Mouse (Mus musculus) intestine, embryonic 16.5 days (tissue): Measurements from ENCODE around the gene Wdr81. TPM values are rescaled to one million over a fixed set of nuclear protein-coding genes. Genes with fewer than 3 reads are reported as not detected.

ENCODE experiments used
- ATAC-seq: fragments of 200-750 bp; cut with Nextera tagmentation; 2 replicates; pipeline ENCODE4 v1.8.0; 2017; ENCODE audit warnings: moderate TSS enrichment, moderate library complexity
- H3K27ac ChIP-seq: fragments of 300-500 bp; sonication (generic); 2 replicates; pipeline ENCODE4 v1.5.1; 2014; ENCODE audit warnings: mild to moderate bottlenecking, low read length
- H3K27me3 ChIP-seq: fragments of 300-500 bp; sonication (generic); replicated peaks from 2 replicates; pipeline ENCODE4 v1.6.1; 2014; ENCODE audit warnings: low read length, control low read depth, mixed read lengths; ENCODE audit not compliant: control insufficient read depth, insufficient read depth
- H3K36me3 ChIP-seq: fragments of 300-500 bp; sonication (generic); 2 replicates; pipeline ENCODE4 v1.6.1; 2014; ENCODE audit warnings: low read length, control low read depth; ENCODE audit not compliant: control insufficient read depth, insufficient read depth
- H3K4me1 ChIP-seq: fragments of 300-500 bp; sonication (generic); 2 replicates; pipeline ENCODE4 v1.6.1; 2014; ENCODE audit warnings: low read length, control low read depth, mixed read lengths; ENCODE audit not compliant: control insufficient read depth, insufficient read depth
- H3K4me2 ChIP-seq: fragments of 300-500 bp; sonication (generic); 2 replicates; pipeline ENCODE4 v1.6.1; 2014; ENCODE audit warnings: low read depth, low read length, control low read depth
- H3K4me3 ChIP-seq: fragments of 300-500 bp; sonication (generic); 2 replicates; pipeline ENCODE4 v1.5.1; 2014; ENCODE audit warnings: mild to moderate bottlenecking, low read length
- H3K9ac ChIP-seq: fragments of 300-500 bp; sonication (generic); 2 replicates; pipeline ENCODE4 v1.6.1; 2014; ENCODE audit warnings: low read depth, low read length
- H3K9me3 ChIP-seq: fragments of 300-500 bp; sonication (generic); 2 replicates; pipeline ENCODE4 v1.6.1; 2016; ENCODE audit warnings: low read length, control low read depth; ENCODE audit not compliant: control insufficient read depth
- WGBS: fragments of 180-500 bp; shearing (Covaris S2); extraction: QIAGEN DNeasy Blood & Tissue Kit; methylation state at CpG from one replicate; pipeline ENCODE4 v1.1.7; 2014; 5-methylcytosine and 5-hydroxymethylcytosine counted together
- polyA plus RNA-seq: library from polyadenylated mRNA; unstranded; fragments of >200 nt; fragmentation: Nextera tagmentation; extraction: Ambion mirVana; gene quantifications from 2 replicates; pipeline ENCODE4 v1.2.1, GENCODE M21; 2015

The Wdr81 gene
- polyA plus RNA-seq = 6.9 and 9.8 TPM in 2 replicates

GRCm38 (mm10) chr11:75453991-75454930 is at the start of gene Wdr81:
Gene Wdr81, minus strand, starts transcription at chr11:75454717.
- Histone ChIP-seq H3K4me1 (peaks cover 16% of the 10 kb centered on the region), H3K4me2 (peak within 1 kb of the TSS; percentile 90), H3K27me3 (no peaks in the 10 kb centered on the region), H3K36me3 (0 out of 2 replicates have a peak, but pooled peaks cover 2% of the 10 kb centered on the region), H3K9ac (peak within 1 kb of the TSS; percentile 74), H3K4me3 (peak within 1 kb of the TSS; percentile 75), H3K27ac (peak within 1 kb of the TSS; percentile 68; the same call in 1 of the 2 replicates), H3K9me3 (no peaks in the 10 kb centered on the region)
- ATAC-seq = peak; percentile 93
- 2% methylated on average over 56 of the region's 56 CpGs for WGBS

GRCm38 (mm10) chr11:75498126-75498525 is 43.6 kb upstream of the Wdr81 start:
- no peak overlapping the region for H3K9ac ChIP-seq
- no peaks in the 10 kb centered on the region for H3K4me1 ChIP-seq
- H3K4me3 ChIP-seq = no peak overlapping the region
- no peak for ATAC-seq
- no peaks in the 10 kb centered on the region for H3K9me3 ChIP-seq
- no peak overlapping the region for H3K4me2 ChIP-seq
- H3K27me3 ChIP-seq = no peaks in the 10 kb centered on the region
- H3K27ac ChIP-seq = no peak overlapping the region
- 59% methylated on average over 1 of the region's 1 CpGs for WGBS
- H3K36me3 ChIP-seq = peaks cover 55% of the 10 kb centered on the region

GRCm38 (mm10) chr11:75494296-75495049 is 40.0 kb upstream of the Wdr81 start:
- Histone ChIP-seq H3K36me3 (peaks cover 53% of the 10 kb centered on the region), H3K9me3 (no peaks in the 10 kb centered on the region), H3K4me2 (no peak overlapping the region), H3K27me3 (no peaks in the 10 kb centered on the region), H3K4me3 (no peak overlapping the region), H3K27ac (no peak overlapping the region), H3K9ac (no peak overlapping the region), H3K4me1 (no peaks in the 10 kb centered on the region)
- 87% methylated on average over 10 of the region's 10 CpGs for WGBS
- no peak for ATAC-seq

GRCm38 (mm10) chr11:75487496-75487895 is 33.0 kb upstream of the Wdr81 start:
- no peak for ATAC-seq
- Histone ChIP-seq H3K36me3 (peaks cover 24% of the 10 kb centered on the region), H3K4me3 (peak overlapping the region; percentile 75), H3K27ac (no peak overlapping the region), H3K27me3 (no peaks in the 10 kb centered on the region), H3K9ac (peak overlapping the region; percentile 96), H3K4me1 (peaks cover 6% of the 10 kb centered on the region), H3K9me3 (no peaks in the 10 kb centered on the region), H3K4me2 (peak overlapping the region; percentile 91)
- 35% methylated on average over 6 of the region's 6 CpGs for WGBS

GRCm38 (mm10) chr11:75486601-75487285 is 32.2 kb upstream of the Wdr81 start, which contains the start of gene Prpf8:
Gene Prpf8, plus strand, starts transcription at chr11:75486816.
- Histone ChIP-seq H3K4me2 (peak within 1 kb of the TSS; percentile 91), H3K4me1 (peaks cover 6% of the 10 kb centered on the region), H3K27ac (peak within 1 kb of the TSS; percentile 62; the same call in 1 of the 2 replicates), H3K9me3 (no peaks in the 10 kb centered on the region), H3K27me3 (no peaks in the 10 kb centered on the region), H3K4me3 (peak within 1 kb of the TSS; percentile 75), H3K36me3 (peaks cover 16% of the 10 kb centered on the region), H3K9ac (peak within 1 kb of the TSS; percentile 96)
- ATAC-seq = peak; percentile 100
- WGBS = under 1% methylated on average over 52 of the region's 52 CpGs

- ATAC-seq = peak; percentile 47
- no peak overlapping the region for H3K4me3 ChIP-seq
- peaks cover 12% of the 10 kb centered on the region for H3K36me3 ChIP-seq
- H3K27me3 ChIP-seq = no peaks in the 10 kb centered on the region
- no peak overlapping the region for H3K27ac ChIP-seq
- 26% methylated on average over 3 of the region's 3 CpGs for WGBS
- no peak overlapping the region for H3K4me2 ChIP-seq
- H3K4me1 ChIP-seq = peaks cover 6% of the 10 kb centered on the region
- no peak overlapping the region for H3K9ac ChIP-seq
- no peaks in the 10 kb centered on the region for H3K9me3 ChIP-seq
These were observed 31.7 kb upstream of the Wdr81 start for GRCm38 (mm10) chr11:75486192-75486591.

- H3K36me3 ChIP-seq = no peaks in the 10 kb centered on the region
- peaks cover 3% of the 10 kb centered on the region; the same call in 1 of the 2 replicates for H3K4me1 ChIP-seq
- no peak overlapping the region for H3K4me3 ChIP-seq
- 65% methylated on average over 7 of the region's 7 CpGs for WGBS
- no peak for ATAC-seq
- no peaks in the 10 kb centered on the region for H3K27me3 ChIP-seq
- H3K4me2 ChIP-seq = no peak overlapping the region
- H3K27ac ChIP-seq = no peak overlapping the region
- no peak overlapping the region for H3K9ac ChIP-seq
- H3K9me3 ChIP-seq = no peaks in the 10 kb centered on the region
These were observed 18.9 kb upstream of the Wdr81 start for GRCm38 (mm10) chr11:75473376-75473775.

- Histone ChIP-seq H3K27me3 (no peaks in the 10 kb centered on the region), H3K4me2 (no peak overlapping the region), H3K27ac (no peak overlapping the region), H3K36me3 (no peaks in the 10 kb centered on the region), H3K9me3 (no peaks in the 10 kb centered on the region), H3K4me3 (no peak overlapping the region), H3K4me1 (peaks cover 9% of the 10 kb centered on the region), H3K9ac (no peak overlapping the region)
- WGBS = 77% methylated on average over 11 of the region's 11 CpGs
- no peak for ATAC-seq
These were observed 18.1 kb upstream of the Wdr81 start for GRCm38 (mm10) chr11:75472469-75473081.
